Mouse (Mus musculus) limb, embryonic 12.5 days (tissue): Measurements from ENCODE around the gene Foxn1. TPM values are rescaled to one million over a fixed set of nuclear protein-coding genes. Genes with fewer than 3 reads are reported as not detected.

ENCODE experiments used
- ATAC-seq: fragments of 200-750 bp; cut with Nextera tagmentation; 2 replicates; pipeline ENCODE4 v1.8.0; 2017; ENCODE audit warnings: low read depth, moderate TSS enrichment; ENCODE audit not compliant: insufficient number of reproducible peaks, insufficient read depth, low FRiP score, low TSS enrichment
- H3K27ac ChIP-seq: fragments of 300-500 bp; sonication (generic); 2 replicates; pipeline ENCODE4 v1.5.1; 2016; ENCODE audit warnings: mild to moderate bottlenecking, moderate library complexity
- H3K27me3 ChIP-seq: fragments of 300-500 bp; sonication (generic); 2 replicates; pipeline ENCODE4 v1.6.1; 2016; ENCODE audit warnings: mild to moderate bottlenecking, moderate library complexity
- H3K36me3 ChIP-seq: fragments of 300-500 bp; sonication (generic); 2 replicates; pipeline ENCODE4 v1.6.1; 2016; ENCODE audit warnings: mild to moderate bottlenecking, moderate library complexity
- H3K4me1 ChIP-seq: fragments of 300-500 bp; sonication (generic); replicated peaks from 2 replicates; pipeline ENCODE4 v1.6.1; 2016
- H3K4me2 ChIP-seq: fragments of 300-500 bp; sonication (generic); 2 replicates; pipeline ENCODE4 v1.6.1; 2016; ENCODE audit warnings: mild to moderate bottlenecking, moderate library complexity
- H3K4me3 ChIP-seq: fragments of 300-500 bp; sonication (generic); replicated peaks from 2 replicates; pipeline ENCODE4 v1.5.1; 2016; ENCODE audit warnings: mild to moderate bottlenecking
- H3K9ac ChIP-seq: fragments of 300-500 bp; sonication (generic); replicated peaks from 2 replicates; pipeline ENCODE4 v1.6.1; 2016; ENCODE audit warnings: mild to moderate bottlenecking, moderate library complexity
- H3K9me3 ChIP-seq: fragments of 300-500 bp; sonication (generic); 2 replicates; pipeline ENCODE4 v1.6.1; 2016; ENCODE audit warnings: mild to moderate bottlenecking, moderate library complexity
- WGBS: fragments of 180-500 bp; shearing (Covaris S2); methylation state at CpG from one replicate; pipeline ENCODE4 v1.1.7; 2016; 5-methylcytosine and 5-hydroxymethylcytosine counted together
- polyA plus RNA-seq: library from polyadenylated mRNA; unstranded; fragments of >200 nt; fragmentation: Nextera tagmentation; extraction: Ambion mirVana; gene quantifications from 2 replicates; pipeline ENCODE4 v1.2.1, GENCODE M21; 2016

Foxn1 gene
- polyA plus RNA-seq, 1 experiment from 2014 or later = not detected

- Histone ChIP-seq H3K36me3 (no peaks in the 10 kb centered on the region), H3K9me3 (no peaks in the 10 kb centered on the region), H3K4me1 (peaks cover 9% of the 10 kb centered on the region), H3K4me2 (no peak overlapping the region), H3K4me3 (no peak overlapping the region), H3K27me3 (peaks cover 9% of the 10 kb centered on the region; the same call in 1 of the 2 replicates), H3K27ac (no peak overlapping the region), H3K9ac (no peak overlapping the region)
- ATAC-seq = no peak
- WGBS = 18% methylated on average over 8 of the region's 8 CpGs
Observed at GRCm38 (mm10) chr11:78399680-78400079, 13.3 kb upstream of the Foxn1 start.

- Histone ChIP-seq H3K4me1 (peaks cover 9% of the 10 kb centered on the region), H3K36me3 (no peaks in the 10 kb centered on the region), H3K27me3 (peaks cover 9% of the 10 kb centered on the region; the same call in 1 of the 2 replicates), H3K9me3 (no peaks in the 10 kb centered on the region), H3K9ac (no peak overlapping the region), H3K4me3 (no peak overlapping the region), H3K27ac (no peak overlapping the region), H3K4me2 (no peak overlapping the region)
- 79% methylated on average over 6 of the region's 6 CpGs for WGBS
- no peak for ATAC-seq
Observed at GRCm38 (mm10) chr11:78398212-78398611, 11.9 kb upstream of the Foxn1 start.

- 10% methylated on average over 18 of the region's 18 CpGs for WGBS
- 0 out of 2 replicates have a peak, but pooled peaks have one; percentile 45 for ATAC-seq
- Histone ChIP-seq H3K36me3 (no peaks in the 10 kb centered on the region), H3K9me3 (no peaks in the 10 kb centered on the region), H3K27me3 (peaks cover 9% of the 10 kb centered on the region; the same call in 1 of the 2 replicates), H3K4me1 (peaks cover 9% of the 10 kb centered on the region), H3K9ac (peak overlapping the region; percentile 44; the same call in 1 of the 2 replicates), H3K4me2 (peak overlapping the region; percentile 59), H3K4me3 (peak overlapping the region; percentile 30), H3K27ac (no peak overlapping the region)
Observed at GRCm38 (mm10) chr11:78397397-78397796, 11.0 kb upstream of the Foxn1 start.

GRCm38 (mm10) chr11:78396950-78397349 is 10.6 kb upstream of the Foxn1 start:
- peaks cover 9% of the 10 kb centered on the region; the same call in 1 of the 2 replicates for H3K27me3 ChIP-seq
- peaks cover 9% of the 10 kb centered on the region for H3K4me1 ChIP-seq
- peak overlapping the region; percentile 59 for H3K4me2 ChIP-seq
- ATAC-seq = no peak
- H3K9ac ChIP-seq = peak overlapping the region; percentile 44; the same call in 1 of the 2 replicates
- 38% methylated on average over 11 of the region's 11 CpGs for WGBS
- peak overlapping the region; percentile 30 for H3K4me3 ChIP-seq
- H3K27ac ChIP-seq = 0 out of 2 replicates have a peak overlapping the region, but pooled peaks have one; percentile 25
- H3K9me3 ChIP-seq = no peaks in the 10 kb centered on the region
- no peaks in the 10 kb centered on the region for H3K36me3 ChIP-seq

GRCm38 (mm10) chr11:78392728-78393127 is 6.4 kb upstream of the Foxn1 start:
- H3K27ac ChIP-seq = no peak overlapping the region
- H3K4me1 ChIP-seq = peaks cover 9% of the 10 kb centered on the region
- 79% methylated on average over 3 of the region's 3 CpGs for WGBS
- H3K9me3 ChIP-seq = no peaks in the 10 kb centered on the region
- no peak overlapping the region for H3K4me3 ChIP-seq
- no peaks in the 10 kb centered on the region for H3K36me3 ChIP-seq
- no peak for ATAC-seq
- H3K27me3 ChIP-seq = no peaks in the 10 kb centered on the region
- H3K4me2 ChIP-seq = no peak overlapping the region
- H3K9ac ChIP-seq = no peak overlapping the region

GRCm38 (mm10) chr11:78385776-78386175 is 582 bp downstream of the Foxn1 start:
- Histone ChIP-seq H3K9ac (no peak overlapping the region), H3K4me1 (peaks cover 4% of the 10 kb centered on the region), H3K4me2 (no peak overlapping the region), H3K27me3 (peaks cover 12% of the 10 kb centered on the region), H3K9me3 (no peaks in the 10 kb centered on the region), H3K27ac (no peak overlapping the region), H3K36me3 (no peaks in the 10 kb centered on the region), H3K4me3 (no peak overlapping the region)
- no peak for ATAC-seq
- 81% methylated on average over 10 of the region's 10 CpGs for WGBS

- no peak overlapping the region for H3K9ac ChIP-seq
- 34% methylated on average over 5 of the region's 5 CpGs for WGBS
- peaks cover 26% of the 10 kb centered on the region for H3K27me3 ChIP-seq
- H3K4me2 ChIP-seq = no peak overlapping the region
- peaks cover 12% of the 10 kb centered on the region for H3K4me1 ChIP-seq
- H3K36me3 ChIP-seq = no peaks in the 10 kb centered on the region
- ATAC-seq = no peak
- H3K9me3 ChIP-seq = no peaks in the 10 kb centered on the region
- H3K27ac ChIP-seq = no peak overlapping the region
- no peak overlapping the region for H3K4me3 ChIP-seq
Observed at GRCm38 (mm10) chr11:78382701-78383100, 3.7 kb downstream of the Foxn1 start.

GRCm38 (mm10) chr11:78382286-78382685 is 4.1 kb downstream of the Foxn1 start:
- H3K27me3 ChIP-seq = peaks cover 26% of the 10 kb centered on the region
- peaks cover 16% of the 10 kb centered on the region for H3K4me1 ChIP-seq
- no peak for ATAC-seq
- no peak overlapping the region for H3K27ac ChIP-seq
- no peaks in the 10 kb centered on the region for H3K36me3 ChIP-seq
- no peak overlapping the region for H3K4me2 ChIP-seq
- H3K9ac ChIP-seq = no peak overlapping the region
- no peaks in the 10 kb centered on the region for H3K9me3 ChIP-seq
- H3K4me3 ChIP-seq = no peak overlapping the region
- WGBS = 79% methylated on average over 7 of the region's 7 CpGs

GRCm38 (mm10) chr11:78380996-78381395 is 5.4 kb downstream of the Foxn1 start:
- Histone ChIP-seq H3K27me3 (peaks cover 26% of the 10 kb centered on the region), H3K4me3 (no peak overlapping the region), H3K4me1 (peaks cover 21% of the 10 kb centered on the region), H3K4me2 (no peak overlapping the region), H3K27ac (no peak overlapping the region), H3K9ac (no peak overlapping the region), H3K36me3 (no peaks in the 10 kb centered on the region), H3K9me3 (no peaks in the 10 kb centered on the region)
- ATAC-seq = no peak
- 76% methylated on average over 3 of the region's 3 CpGs for WGBS

GRCm38 (mm10) chr11:78380351-78380750 is 6.0 kb downstream of the Foxn1 start:
- WGBS = 74% methylated on average over 4 of the region's 4 CpGs

GRCm38 (mm10) chr11:78377549-78378159 is 8.7 kb downstream of the Foxn1 start:
- peaks cover 14% of the 10 kb centered on the region for H3K27me3 ChIP-seq
- peaks cover 38% of the 10 kb centered on the region for H3K4me1 ChIP-seq
- H3K4me3 ChIP-seq = no peak overlapping the region
- no peaks in the 10 kb centered on the region for H3K36me3 ChIP-seq
- peak; percentile 48; the same call in 1 of the 2 replicates for ATAC-seq
- H3K27ac ChIP-seq = no peak overlapping the region
- H3K4me2 ChIP-seq = no peak overlapping the region
- no peaks in the 10 kb centered on the region for H3K9me3 ChIP-seq
- 9% methylated on average over 12 of the region's 12 CpGs for WGBS
- no peak overlapping the region for H3K9ac ChIP-seq

More at GRCm38 (mm10) chr11:78380351-78380750, 6.0 kb downstream of the Foxn1 start:
- Histone ChIP-seq H3K36me3 (no peaks in the 10 kb centered on the region), H3K27ac (no peak overlapping the region), H3K9me3 (no peaks in the 10 kb centered on the region), H3K27me3 (peaks cover 26% of the 10 kb centered on the region), H3K4me3 (no peak overlapping the region), H3K4me2 (no peak overlapping the region), H3K9ac (no peak overlapping the region), H3K4me1 (peaks cover 23% of the 10 kb centered on the region)
- no peak for ATAC-seq

GRCm38 (mm10) chr11:78374147-78374546 is 12.2 kb downstream of the Foxn1 start:
- Histone ChIP-seq H3K9ac (no peak overlapping the region; the same call in 1 of the 2 replicates), H3K9me3 (no peaks in the 10 kb centered on the region), H3K27me3 (peaks cover 4% of the 10 kb centered on the region), H3K36me3 (no peaks in the 10 kb centered on the region), H3K4me1 (peaks cover 34% of the 10 kb centered on the region), H3K4me2 (no peak overlapping the region), H3K4me3 (no peak overlapping the region), H3K27ac (no peak overlapping the region)
- WGBS = 59% methylated on average over 8 of the region's 8 CpGs
- no peak for ATAC-seq
